Mouse (Mus musculus) bone marrow, adult 2 months (tissue): ENCODE measurements around the gene Mgat5b.

Experiments
- CTCF ChIP-seq: fragments of 200-500 bp; IDR thresholded peaks from 2 replicates; pipeline ENCODE4 v1.5.1; 2011; ENCODE audit warnings: low read length, control low read depth; ENCODE audit not compliant: control insufficient read depth, insufficient read depth
- POLR2A ChIP-seq: fragments of 200-500 bp; IDR thresholded peaks from 2 replicates; pipeline ENCODE4 v1.6.1; 2011; ENCODE audit warnings: low read depth, mild to moderate bottlenecking, control low read depth, low read length, borderline replicate concordance; ENCODE audit not compliant: control insufficient read depth

DNA sequence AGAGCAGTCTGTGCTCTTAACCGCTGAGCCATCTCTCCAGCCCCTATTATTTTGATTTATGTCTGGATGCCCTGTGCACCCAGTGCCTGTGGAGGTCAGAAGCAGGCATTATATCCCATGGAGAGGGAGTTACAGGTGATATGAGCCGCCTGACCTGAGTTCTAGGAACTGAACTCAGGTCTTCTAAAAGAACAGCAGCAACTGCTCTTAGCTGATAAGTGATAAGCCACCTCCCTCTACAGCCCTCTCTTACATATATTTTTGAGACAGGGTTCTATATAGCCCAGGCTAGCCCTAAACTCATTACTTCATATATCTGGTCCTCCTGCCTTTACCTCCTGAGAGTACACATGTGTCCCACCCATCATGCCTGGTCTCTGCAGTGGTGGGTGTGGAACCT, 102.4 kb downstream of the Mgat5b start:
- TF ChIP-seq CTCF: no peak
- TF ChIP-seq POLR2A: no peak
